Mouse (Mus musculus) heart, adult 2 months (tissue): ENCODE measurements at regions not wholly inside any gene's neighbourhood (a gene's known extent, or its start where the extent isn't known, plus 50 kb on each side); places are given as distances from the start of the nearest gene placed in this dataset.

ENCODE experiments used
- CTCF ChIP-seq: fragments of 200-600 bp; IDR thresholded peaks from 2 replicates; pipeline ENCODE4 v1.8.1; 2022; ENCODE audit warnings: antibody characterized with exemption, mild to moderate bottlenecking, moderate library complexity
- EP300 ChIP-seq: fragments of 200-500 bp; IDR thresholded peaks from 2 replicates; pipeline ENCODE4 v1.6.1; 2011; ENCODE audit warnings: low read depth, low read length, control low read depth; ENCODE audit not compliant: insufficient read depth

DNA sequence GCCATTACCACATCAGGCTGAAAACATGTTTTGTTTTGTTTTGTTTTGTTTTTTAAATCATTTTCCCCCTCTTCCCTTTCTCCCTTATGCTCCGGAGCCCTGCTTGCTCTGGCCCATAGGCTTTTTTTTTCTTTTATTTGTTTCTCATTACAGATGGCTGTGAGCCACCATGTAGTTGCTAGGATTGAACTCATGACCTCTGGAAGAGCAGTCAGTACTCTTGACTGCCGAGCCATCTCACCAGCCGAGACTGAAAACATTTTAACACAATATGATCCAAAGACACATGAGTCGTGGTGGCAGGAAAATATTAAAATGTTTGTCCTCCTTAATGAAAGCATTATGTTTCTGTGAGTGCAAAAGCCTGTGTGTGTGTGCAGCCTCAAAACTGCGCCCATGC lies 65.8 kb upstream of the Sept5 start:
- TF ChIP-seq CTCF (no peak), EP300 (no peak)
